Mouse (Mus musculus): ENCODE data around the gene Kctd13.
"Not testable (repeated sequence)": the region's sequence is repeated elsewhere in the genome, so short reads cannot be mapped to it uniquely, and the experiment has no call there.

Kctd13 gene

DNA sequence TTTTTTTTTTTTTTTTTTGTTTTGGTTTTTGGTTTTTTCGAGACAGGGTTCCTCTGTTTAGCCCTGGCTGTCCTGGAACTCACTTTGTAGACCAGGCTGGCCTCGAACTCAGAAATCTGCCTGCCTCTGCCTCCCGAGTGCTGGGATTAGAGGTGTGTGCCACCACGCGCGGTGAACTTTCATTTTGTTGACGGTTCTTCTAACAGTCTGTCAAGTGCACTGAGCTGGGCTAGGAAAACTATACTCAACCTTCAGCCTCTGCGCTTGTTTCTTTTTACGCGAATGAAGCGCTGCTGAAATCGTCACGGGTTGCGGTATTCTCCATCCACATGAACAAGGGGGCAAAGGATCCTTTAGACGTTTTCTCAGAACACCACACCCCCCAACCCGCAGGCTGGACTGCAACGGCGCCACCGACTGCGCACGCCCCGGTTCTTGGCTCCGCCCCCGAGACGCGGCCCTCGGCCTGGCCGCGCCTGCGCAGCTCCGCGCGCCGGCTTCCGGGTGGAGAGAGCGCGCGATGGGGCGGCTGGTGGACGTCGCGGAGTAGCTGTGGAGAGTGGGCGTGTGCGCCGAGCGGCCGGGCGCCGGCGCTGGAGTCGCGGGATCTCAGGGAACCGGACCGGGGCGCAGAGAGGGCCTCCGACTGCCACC, at the start of gene Kctd13:
Gene Kctd13 (plus strand): TSS at position 496 of the 654 bp plus-strand sequence.
- DNase-seq (ENCODE audit: low spot score in 2 of 2), result peak; percentile 84 to 87

GRCm38 (mm10) chr7:126881040-126881439, 47.6 kb upstream of the Kctd13 start:
- DNase-seq (ENCODE audit: low spot score in 2 of 2), result no peak

DNA sequence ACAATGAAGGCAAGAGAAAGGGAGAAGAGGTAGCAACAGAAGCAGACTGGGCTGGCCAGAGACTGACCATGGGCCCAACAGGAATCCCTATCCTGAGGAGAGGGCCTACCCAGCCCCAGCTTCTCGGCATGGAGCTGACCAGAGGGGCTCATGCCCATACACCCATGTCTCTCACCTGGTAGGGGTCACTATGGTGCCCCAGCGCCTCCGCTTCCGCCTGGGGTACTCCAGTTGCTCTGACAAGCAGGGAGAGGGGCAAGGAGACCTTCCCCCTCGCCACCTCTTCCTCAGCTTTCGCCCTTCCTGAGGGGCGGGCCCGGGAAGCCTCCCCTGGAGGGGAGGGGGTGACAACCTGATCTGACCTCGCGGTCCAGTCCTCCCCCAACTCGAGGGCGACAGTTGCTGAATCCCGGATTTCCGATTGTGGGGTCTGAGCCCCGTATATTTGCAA, 44.9 kb upstream of the Kctd13 start:
- no peak for DNase-seq (ENCODE audit: low spot score in 2 of 2)

DNA sequence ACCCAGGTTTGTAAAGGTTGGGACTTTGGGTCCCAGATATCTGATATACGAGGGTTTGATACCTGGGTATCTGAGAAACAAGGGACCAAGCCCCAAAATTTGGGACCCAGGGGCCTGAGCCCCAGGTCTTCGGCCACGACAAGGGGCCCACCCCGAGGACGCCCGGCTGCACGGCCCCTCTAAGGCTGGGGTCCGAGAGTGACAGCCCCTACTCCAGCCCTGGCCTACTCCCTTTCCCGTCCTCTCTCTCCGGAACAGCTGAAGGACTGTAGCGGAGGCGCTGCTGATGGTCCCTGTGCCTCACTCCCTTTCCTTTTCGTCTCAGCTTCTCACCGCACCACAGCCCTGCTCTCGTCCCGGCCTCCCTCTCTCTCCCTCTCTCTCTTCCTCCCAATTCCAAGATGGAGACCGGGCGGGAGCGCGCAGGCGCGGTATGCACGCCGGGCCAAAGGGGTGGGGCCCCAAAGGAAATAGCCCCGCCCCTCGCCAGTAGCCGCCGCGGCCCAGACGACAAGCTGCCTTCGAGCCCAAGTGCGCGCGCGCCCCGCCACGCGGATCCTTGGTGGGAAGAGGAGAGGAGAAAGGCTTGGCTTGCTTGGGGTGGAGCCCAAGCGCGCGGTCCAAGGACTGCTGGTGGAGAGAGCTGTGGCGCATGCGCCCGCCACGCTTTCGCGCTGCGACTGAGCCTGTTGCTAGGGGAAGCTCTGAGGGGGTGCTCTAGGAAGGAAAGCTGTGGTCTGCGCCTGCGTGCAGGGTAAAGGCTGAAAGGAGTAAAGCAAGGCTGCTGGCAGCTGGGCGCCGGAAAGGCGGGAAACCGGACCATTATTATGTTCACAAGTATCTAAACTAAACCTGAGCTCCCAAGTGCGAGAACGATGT, 44.2 kb upstream of the Kctd13 start, which contains the start of gene Taok2:
Gene Taok2 (minus strand): TSS at position 418 of the 879 bp plus-strand sequence.
- DNase-seq (ENCODE audit: low spot score in 2 of 2), result peak; percentile 98 to 99

GRCm38 (mm10) chr7:126887281-126887680, 41.4 kb upstream of the Kctd13 start:
- DNase-seq (ENCODE audit: low spot score in 2 of 2), result no peak

DNA sequence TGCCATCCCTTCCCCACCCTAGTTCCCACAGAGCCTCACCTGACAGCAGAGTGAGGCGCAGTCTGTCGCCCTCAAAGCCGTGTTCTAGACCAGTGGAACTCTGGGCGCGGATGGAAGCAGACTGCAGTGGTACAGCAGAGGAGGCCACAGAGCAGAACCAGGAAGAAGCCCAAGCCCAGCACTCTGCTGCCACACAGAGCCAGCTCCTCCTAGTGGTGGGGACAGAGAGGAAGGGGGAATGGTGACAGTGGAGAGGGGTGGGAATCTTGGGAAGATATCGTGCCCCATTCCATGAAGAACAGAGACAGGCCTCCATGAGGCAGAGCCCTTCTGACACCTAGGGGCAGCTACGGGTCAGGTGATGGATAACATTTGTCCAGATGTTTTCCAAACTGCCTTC, 39.8 kb upstream of the Kctd13 start:
- no peak for DNase-seq (ENCODE audit: low spot score in 2 of 2)

- no peak for DNase-seq (ENCODE audit: low spot score in 2 of 2)
These were observed 31.8 kb upstream of the Kctd13 start for GRCm38 (mm10) chr7:126896912-126897311.

GRCm38 (mm10) chr7:126897390-126898101, 31.1 kb upstream of the Kctd13 start:
- DNase-seq (ENCODE audit: low spot score in 2 of 2), result no peak

DNA sequence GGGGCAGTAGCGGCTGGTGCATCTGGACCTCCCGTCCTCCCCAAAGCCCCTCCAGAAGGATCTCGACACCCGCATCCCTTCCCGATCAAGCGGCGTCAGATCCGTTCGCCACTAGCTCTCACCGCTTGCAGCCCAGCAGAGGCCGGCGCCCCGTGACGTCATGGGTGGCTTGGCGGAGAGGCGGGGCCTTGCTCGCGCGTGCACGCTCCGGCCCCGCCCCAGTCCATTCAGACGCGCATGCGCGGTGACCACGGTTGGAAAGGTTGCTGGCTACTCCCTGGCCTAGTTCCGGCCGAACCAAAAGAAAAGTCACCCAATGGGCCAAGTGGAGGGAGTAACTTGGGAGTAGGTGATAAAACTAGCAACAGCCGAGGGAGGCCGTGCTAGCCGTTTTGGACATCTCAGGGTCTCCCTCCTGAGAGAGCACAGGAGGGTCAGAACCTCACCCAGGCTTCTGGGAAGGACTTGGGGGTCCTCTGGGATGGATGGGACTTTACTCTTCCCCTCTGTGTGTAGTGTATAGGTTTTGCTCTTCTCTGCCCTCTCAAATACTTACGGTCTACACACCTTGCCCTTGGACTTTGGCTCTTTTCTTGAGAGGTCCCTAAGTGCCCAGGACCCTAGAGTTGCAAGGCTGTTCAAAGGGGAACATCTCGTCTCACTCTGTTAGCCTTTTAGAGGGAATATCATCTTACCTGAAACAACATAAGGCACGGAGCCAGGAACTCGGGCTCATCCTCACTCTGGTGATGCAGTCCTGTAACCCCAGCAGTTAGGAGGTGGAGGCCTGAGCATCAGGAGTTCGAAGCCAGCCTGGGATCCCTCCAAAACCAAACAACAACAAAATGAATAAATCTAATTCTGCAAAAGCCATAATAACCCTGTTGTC, 30.3 kb upstream of the Kctd13 start:
- peak; percentile 95 to 96 for DNase-seq (ENCODE audit: low spot score in 2 of 2)

- DNase-seq (ENCODE audit: low spot score in 2 of 2), result not testable (repeated sequence)
These were observed 28.9 kb upstream of the Kctd13 start for GRCm38 (mm10) chr7:126899781-126900180.

GRCm38 (mm10) chr7:126905590-126905989, 23.1 kb upstream of the Kctd13 start:
- no peak for DNase-seq (ENCODE audit: low spot score in 2 of 2)

- no peak for DNase-seq (ENCODE audit: low spot score in 2 of 2)
These were observed 13.8 kb upstream of the Kctd13 start for GRCm38 (mm10) chr7:126914844-126915243.

DNA sequence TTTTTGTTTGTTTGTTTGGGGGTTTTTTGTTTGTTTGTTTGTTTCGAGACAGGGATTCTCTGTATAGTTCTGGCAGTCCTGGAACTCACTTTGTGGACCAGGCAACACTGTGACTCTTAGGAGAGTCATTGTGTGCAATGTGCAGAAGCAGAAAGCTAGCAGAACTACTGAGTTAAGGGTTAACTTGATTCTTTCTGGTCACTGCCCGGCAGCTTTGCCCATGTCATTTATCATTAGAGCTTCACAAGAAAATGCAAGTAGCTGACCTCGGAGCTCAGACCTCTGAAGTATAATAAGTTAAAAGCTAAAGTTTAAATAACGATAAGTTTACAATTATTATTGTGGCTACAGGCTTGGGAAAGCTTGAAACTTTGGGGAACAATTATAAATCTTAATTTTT, 10.3 kb upstream of the Kctd13 start:
- not testable (repeated sequence) for DNase-seq (ENCODE audit: low spot score in 2 of 2)

DNA sequence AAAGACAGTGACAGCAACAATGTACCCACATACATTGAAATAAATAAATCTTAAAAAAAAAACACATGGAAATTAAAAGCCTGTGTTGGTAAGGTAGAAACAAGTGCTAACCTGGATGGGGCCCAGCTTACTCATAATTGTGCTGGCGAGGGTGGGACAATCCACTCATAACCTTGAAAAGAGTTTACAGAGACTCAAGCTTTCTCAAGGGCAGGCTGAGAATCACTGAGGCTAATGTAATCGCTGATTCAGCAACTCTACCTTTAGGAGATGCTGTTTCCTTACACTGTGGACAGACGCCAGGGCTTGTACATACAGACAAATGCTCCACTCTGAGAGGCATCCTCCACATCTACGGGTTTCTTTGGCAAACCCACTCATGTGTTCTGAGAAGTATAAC, 8.7 kb upstream of the Kctd13 start:
- DNase-seq (ENCODE audit: low spot score in 2 of 2), result no peak

GRCm38 (mm10) chr7:126921563-126921962, 7.1 kb upstream of the Kctd13 start:
- no peak for DNase-seq (ENCODE audit: low spot score in 2 of 2)

DNA sequence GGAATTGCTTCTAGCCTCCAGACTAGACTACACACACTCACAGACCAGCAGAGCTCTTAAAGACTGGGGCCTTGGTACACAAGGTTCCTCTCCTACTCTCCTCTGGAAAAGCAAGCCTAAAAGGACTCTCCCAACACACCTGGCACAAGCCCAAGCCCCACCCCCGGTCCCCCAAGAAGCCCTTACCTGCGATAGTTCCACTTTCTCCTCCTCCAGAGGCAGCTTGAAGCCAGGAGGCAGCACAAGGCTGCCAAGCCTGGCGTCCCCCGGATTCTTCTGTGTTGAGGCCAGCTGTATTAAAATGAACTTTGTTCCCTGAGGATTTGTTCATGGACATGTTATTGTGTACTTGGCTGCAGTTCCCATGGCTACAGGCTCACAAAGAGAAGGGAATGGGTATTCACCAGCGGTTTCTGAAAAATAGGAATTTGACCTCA, 6.0 kb upstream of the Kctd13 start, which contains the start of gene Tmem219:
Gene Tmem219 (minus strand): TSS at position 294 of the 437 bp plus-strand sequence.
- no peak for DNase-seq (ENCODE audit: low spot score in 2 of 2)

DNA sequence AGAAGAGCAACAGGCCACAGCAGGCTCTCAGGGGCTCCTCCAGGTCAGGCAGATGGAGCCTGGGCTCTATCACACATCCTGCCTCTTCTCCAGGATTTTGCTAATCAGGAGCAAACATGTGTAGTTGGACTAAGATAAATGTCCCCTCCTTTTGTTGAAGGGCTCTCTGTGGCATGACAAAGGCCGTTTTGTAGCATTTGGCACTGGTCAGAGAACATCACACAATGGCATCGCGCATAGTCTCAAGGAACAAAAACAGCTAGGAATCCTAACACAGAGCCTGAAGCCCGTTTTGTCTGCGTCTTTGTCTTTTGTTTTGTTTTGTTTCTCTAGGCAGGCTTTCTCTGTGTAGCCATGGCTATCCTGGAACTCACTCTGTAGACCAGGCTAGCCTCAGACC, 4.7 kb upstream of the Kctd13 start:
- no peak for DNase-seq (ENCODE audit: low spot score in 2 of 2)

- no peak for DNase-seq (ENCODE audit: low spot score in 2 of 2)
These were observed 2.4 kb upstream of the Kctd13 start for GRCm38 (mm10) chr7:126926299-126926698.

DNA sequence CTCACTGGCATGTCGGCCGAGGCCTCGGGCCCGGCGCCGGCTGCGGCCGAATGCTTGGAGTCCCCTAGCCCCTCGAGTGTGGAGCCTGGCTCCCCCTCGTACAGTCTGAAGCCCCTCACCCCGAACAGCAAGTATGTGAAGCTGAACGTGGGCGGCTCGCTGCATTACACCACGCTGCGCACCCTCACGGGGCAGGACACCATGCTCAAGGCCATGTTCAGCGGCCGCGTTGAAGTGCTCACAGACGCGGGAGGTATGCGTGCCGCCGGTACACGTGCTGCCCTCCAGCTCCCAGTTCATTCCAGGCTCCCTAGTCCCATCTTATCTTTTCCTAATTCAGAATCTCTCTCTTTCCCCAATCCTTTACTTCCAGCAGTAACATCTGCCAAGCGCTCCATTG, 367 bp downstream of the Kctd13 start:
- peak in 1 of 2 experiments; percentile 52 for DNase-seq (ENCODE audit: low spot score in 2 of 2)

- DNase-seq (ENCODE audit: low spot score in 2 of 2), result no peak
These were observed 4.0 kb downstream of the Kctd13 start for GRCm38 (mm10) chr7:126932652-126933051.

DNA sequence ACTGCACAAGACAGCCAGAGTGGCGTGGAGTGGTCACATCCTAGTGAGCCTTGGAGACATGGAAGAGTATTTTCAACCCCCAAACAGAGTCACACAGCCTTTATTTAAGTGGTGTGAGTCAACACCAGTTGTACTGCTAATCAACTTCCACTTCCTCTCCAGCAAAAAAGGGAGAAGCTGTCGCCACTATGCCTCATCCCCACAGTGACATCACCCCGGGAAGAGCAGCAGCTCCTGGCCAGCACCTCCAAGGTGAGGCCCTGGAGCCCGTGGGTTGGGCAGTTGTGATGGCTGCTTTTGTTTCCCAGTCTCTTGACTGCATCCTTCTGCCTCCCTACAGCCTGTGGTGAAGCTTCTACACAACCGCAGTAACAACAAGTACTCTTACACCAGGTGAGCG, 12.5 kb downstream of the Kctd13 start:
- DNase-seq (ENCODE audit: low spot score in 2 of 2), result no peak
